Mouse (Mus musculus) small intestine, adult 2 months (tissue): ENCODE measurements at regions not wholly inside any gene's neighbourhood (a gene's known extent, or its start where the extent isn't known, plus 50 kb on each side); places are given as distances from the start of the nearest gene placed in this dataset.

Experiments
- CTCF ChIP-seq: fragments of 200-500 bp; IDR thresholded peaks from 2 replicates; pipeline ENCODE4 v1.5.1; 2012; ENCODE audit warnings: low read depth, mild to moderate bottlenecking, control low read depth, inconsistent platforms, low read length, moderate library complexity, mixed read lengths; ENCODE audit not compliant: insufficient replicate concordance, insufficient read length; ENCODE audit errors: extremely low read depth
- POLR2A ChIP-seq: fragments of 200-500 bp; IDR thresholded peaks from 2 replicates; pipeline ENCODE4 v1.6.1; 2012; ENCODE audit warnings: low read depth, mild to moderate bottlenecking, control low read depth, inconsistent platforms, low read length, moderate library complexity

DNA sequence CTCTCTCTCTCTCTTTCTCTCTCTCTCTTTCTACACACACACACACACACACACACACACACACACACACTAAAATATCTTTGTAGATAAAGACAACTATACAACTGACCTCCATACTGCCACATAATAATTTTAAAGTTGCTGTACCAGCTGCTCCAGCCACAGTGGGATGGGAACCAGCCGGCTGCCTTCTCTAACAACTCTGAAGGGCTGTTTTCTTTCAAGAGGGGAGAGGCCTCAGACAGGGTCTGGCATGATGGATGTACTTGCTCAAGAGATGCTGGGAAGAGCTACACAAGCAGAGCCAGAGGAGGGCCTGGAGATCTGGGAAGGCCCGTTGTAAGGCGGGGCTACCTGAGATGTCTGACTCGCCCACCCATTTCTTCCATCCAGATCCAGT, 88.4 kb upstream of the Sh3gl3 start:
- TF ChIP-seq POLR2A = no peak
- TF ChIP-seq CTCF = no peak
